Mouse (Mus musculus) CH12.LX (cell line): ENCODE measurements around the gene Kirrel2.

Experiments used
- BHLHE40 ChIP-seq: IDR thresholded peaks from 2 replicates; pipeline ENCODE4 v1.6.1; 2011; ENCODE audit warnings: mild to moderate bottlenecking, low read depth, low read length, improper control_type of control experiment
- CTCF ChIP-seq, 2 experiments: IDR thresholded peaks in 1 of 2; conservative IDR thresholded peaks in 1 of 2; 2 replicates each; pipeline ENCODE4 v1.5.1; 2011 to 2012; ENCODE audit warnings: low read depth in 2 of 2, low read length in 2 of 2, improper control_type of control experiment in 1 of 2, inconsistent platforms in 1 of 2, mild to moderate bottlenecking in 1 of 2, moderate library complexity in 1 of 2
- MAFK ChIP-seq: IDR thresholded peaks from 2 replicates; pipeline ENCODE4 v1.6.1; 2011; ENCODE audit warnings: low read length, improper control_type of control experiment; ENCODE audit not compliant: insufficient replicate concordance
- NELFE ChIP-seq: IDR thresholded peaks from 2 replicates; pipeline ENCODE4 v1.6.1; 2011; ENCODE audit warnings: low read depth, low read length, improper control_type of control experiment
- PAX5 ChIP-seq: IDR thresholded peaks from 2 replicates; pipeline ENCODE4 v1.6.1; 2012; ENCODE audit warnings: low read length, inconsistent platforms, mixed read lengths
- POLR2A ChIP-seq: IDR thresholded peaks from 2 replicates; pipeline ENCODE4 v1.6.1; 2011; ENCODE audit warnings: low read depth, mild to moderate bottlenecking, improper control_type of control experiment, low read length
- SMC3 ChIP-seq: IDR thresholded peaks from 2 replicates; pipeline ENCODE4 v1.6.1; 2011; ENCODE audit warnings: low read depth, low read length, improper control_type of control experiment
- TCF12 ChIP-seq: IDR thresholded peaks from 2 replicates; pipeline ENCODE4 v1.6.1; 2014; ENCODE audit warnings: low read depth, mild to moderate bottlenecking, inconsistent platforms, low read length, improper control_type of control experiment
- USF1 ChIP-seq: IDR thresholded peaks from 2 replicates; pipeline ENCODE4 v1.6.1; 2014; ENCODE audit warnings: low read depth, mild to moderate bottlenecking, inconsistent platforms, low read length, improper control_type of control experiment
- ZC3H11A ChIP-seq: IDR thresholded peaks from 2 replicates; pipeline ENCODE4 v1.6.1; 2012; ENCODE audit warnings: low read depth, mild to moderate bottlenecking, inconsistent platforms, low read length, improper control_type of control experiment

DNA sequence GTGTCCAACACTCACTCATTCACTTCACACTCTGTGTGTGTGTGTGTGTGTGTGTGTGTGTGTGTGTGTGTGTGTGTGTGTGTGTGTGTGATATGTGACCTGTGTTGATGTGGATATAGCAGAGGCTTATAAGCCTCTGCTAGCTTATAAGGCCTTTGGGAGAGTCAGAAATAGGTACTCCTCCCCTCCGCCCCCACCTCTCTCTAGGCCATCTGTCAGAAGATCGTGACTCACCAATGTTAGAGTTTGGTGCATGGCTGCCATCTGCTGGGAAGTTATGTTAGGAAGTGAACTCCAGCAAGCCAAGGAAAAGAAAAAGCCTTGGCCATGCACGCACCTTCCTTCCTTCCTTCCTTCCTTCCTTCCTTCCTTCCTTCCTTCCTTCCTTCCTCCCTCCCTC lies 25.7 kb downstream of the Kirrel2 start:
- TF ChIP-seq NELFE (no peak), BHLHE40 (0 out of 2 replicates have a peak, but pooled peaks have one; percentile 44), MAFK (no peak), ZC3H11A (peak; percentile 89), USF1 (no peak), PAX5 (no peak), POLR2A (no peak), CTCF (conservative IDR thresholded peaks at IDR 0.05 in 1 of 2, IDR thresholded peaks at IDR 0.05 in 1 of 2; ENCODE audit: low read depth in 2 of 2, low read length in 2 of 2) (peak in 1 of 2 experiments; percentile 91; a peak in 2 of 4 replicates), SMC3 (peak; percentile 97), TCF12 (no peak)
